Mouse (Mus musculus): ENCODE measurements around the gene Itih4.

Gene Itih4

DNA sequence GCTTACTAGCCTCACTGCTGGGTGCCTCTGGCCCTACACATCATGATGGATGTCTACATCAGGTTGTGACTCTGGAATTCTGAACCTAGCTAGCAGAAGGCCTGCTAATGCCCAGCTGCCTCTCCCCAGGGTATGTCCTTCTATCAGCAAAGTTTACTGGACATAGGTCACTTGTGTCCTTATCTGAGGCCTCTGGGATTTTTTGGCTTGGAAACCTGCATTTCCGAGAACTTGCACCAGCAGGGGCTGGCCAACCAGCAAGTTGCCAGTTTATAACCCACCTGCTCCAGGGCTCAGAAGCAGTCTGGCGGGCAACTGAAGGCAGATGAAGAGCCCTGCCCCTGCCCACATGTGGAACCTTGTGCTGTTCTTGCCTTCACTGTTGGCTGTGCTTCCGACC, at the start of gene Itih4:
Gene Itih4 (plus strand): TSS at position 273 of the 400 bp plus-strand sequence.
- DNase-seq (ENCODE audit: low spot score in 2 of 2) = no peak

DNA sequence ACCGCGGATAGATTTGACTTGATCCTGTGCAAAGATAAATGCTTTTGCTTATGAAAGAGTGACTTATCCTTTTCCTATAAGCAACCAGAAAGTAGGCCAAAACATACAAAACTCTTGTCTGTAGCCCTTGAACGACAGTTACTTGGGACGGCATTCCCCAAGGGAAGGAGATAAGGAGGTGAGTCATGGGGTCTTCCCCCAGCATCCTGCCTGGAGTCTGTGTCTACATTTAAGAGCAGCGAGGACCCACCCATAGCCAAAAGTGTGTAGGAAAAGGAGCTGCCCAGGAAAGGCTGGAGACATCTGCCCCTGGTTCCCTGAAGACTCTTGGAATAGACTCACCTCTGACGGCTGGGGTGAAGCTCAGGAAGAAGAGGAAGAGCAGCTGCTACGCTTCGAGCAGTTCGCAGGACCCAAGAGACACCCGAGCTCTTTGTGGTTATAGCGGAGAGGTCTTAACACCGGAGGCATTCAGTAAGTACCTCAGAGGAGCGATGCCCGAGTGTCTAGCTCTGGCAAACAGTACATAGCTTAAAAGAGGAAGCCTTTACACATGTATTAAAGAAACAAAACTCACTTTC, 48.8 kb upstream of the Itih4 start:
- DNase-seq (ENCODE audit: low spot score in 2 of 2) = no peak

DNA sequence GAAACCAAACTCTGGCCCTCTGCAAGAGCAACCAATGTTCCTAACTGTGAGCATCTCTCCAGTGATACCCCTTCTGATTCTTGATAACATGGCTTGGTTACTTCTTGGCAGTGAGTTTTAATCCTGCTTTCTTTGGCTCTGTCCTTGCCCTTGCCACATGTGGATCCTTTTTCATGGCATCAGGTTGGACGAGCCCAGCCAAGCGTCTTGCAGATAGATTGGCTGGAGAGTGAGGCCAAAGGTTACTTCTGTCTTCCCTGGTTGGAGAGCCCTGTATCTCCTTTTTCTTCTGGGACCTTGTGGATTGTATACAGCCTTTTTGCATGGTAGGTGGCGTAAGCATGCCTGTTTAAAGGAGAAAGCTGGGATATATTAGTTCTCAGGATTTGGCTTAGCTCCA, 42.6 kb upstream of the Itih4 start:
- DNase-seq (ENCODE audit: low spot score in 2 of 2) = no peak

DNA sequence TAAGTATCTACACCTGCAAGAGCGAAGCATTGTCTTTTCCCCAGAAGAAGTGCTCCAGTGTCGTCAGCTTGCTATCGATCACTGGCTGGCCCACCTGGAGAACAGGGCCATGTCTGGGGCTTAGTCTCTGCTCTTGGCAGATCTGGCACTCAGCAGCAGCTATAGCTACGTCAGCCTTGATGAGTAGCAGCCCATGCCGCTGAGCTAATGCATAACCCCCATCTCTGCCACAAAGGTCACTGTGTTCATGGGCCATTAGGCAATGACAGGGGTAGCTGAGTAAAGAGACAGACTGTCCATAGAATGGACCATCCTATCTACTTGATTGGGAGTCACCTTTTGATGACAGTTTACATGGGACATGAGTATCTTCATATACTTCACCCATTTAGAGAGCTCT, 35.8 kb upstream of the Itih4 start:
- DNase-seq (ENCODE audit: low spot score in 2 of 2) = no peak

DNA sequence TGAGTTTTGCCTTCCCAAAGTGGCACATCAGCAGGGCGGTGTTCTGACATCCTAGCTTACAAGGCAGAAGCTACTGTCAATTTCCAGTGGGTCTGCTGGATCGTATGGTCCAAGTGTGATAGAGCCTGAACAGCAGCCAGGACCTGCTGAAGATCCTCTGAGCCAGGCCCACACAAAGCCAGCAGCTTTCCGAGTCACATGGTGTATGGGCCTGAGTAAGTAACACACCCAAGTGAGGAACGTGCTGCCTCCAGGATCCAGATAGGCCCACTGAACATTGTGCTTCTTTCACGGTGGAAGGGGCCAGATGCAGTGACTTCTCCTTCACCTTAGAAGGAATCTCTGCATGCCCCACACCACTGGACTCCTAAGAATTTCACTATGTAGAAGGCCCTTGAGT, 34.0 kb upstream of the Itih4 start:
- no peak for DNase-seq (ENCODE audit: low spot score in 2 of 2)

DNA sequence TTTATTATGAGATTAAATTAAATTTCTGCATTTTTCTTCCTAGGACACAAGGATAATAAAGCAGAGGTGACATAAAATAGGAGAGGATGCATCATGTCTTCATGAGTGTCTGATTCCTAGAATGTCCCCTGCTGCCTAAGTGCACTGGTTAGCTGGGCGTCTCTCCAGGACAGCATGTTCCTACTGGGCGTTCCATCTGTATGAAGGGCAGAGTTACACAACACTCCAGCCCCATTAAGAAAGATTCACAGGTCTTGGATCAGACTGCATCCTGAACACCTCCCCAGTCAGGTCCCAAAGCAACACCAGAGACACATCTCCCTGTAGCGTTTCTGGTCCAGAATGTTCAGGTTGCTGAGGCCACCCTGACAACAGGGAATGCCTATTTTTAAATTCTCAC, 31.0 kb upstream of the Itih4 start:
- DNase-seq (ENCODE audit: low spot score in 2 of 2) = no peak

DNA sequence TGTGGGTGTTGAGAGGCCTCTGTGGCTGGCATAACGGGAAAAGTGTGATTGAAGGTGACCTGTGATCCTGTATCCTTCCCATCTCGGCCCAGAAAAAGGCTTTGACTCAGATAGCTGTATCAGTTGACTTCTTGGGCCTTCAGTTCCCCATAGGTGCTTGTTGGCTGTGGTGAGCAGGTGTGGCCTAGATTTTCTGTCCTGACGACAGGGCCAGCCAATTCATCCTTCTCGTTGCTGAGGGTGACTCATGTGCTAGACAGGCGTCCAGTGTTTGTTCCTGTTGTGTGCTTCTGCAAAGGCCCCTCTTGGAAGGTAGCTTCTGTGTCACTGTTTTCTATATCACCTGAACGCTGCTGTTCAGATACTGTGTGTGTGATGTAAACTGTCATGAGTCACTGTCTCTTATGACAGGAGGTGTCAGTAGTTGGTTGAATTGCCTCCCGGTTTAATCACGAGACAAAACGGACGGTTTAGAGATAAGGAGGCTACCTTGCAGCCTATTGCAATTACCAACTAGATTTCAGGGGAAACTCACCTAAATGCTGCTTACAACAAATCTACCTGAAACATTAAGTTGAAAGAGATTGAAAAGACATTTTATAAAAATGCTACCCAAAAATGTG, 29.3 kb upstream of the Itih4 start:
- DNase-seq (ENCODE audit: low spot score in 2 of 2) = no peak

DNA sequence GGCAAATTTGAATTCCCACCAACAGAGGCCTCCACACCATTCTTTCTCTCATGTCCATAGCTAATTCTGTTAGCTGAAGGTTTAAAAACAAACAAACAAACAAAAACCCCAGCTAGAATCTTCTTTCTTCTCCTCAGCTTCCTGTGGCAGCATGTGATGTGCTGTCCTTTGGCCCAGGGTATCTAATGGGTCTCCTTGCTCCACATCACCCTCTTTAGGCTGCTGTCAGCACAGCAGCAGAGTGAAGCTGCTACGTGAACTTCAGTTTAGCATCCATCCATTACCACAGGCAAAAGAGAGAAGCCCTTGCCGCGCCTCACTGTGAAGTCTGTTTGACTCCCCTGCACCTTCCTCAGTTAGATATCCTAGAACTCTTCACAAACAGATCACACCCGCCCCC, 28.3 kb upstream of the Itih4 start:
- DNase-seq (ENCODE audit: low spot score in 2 of 2) = no peak

DNA sequence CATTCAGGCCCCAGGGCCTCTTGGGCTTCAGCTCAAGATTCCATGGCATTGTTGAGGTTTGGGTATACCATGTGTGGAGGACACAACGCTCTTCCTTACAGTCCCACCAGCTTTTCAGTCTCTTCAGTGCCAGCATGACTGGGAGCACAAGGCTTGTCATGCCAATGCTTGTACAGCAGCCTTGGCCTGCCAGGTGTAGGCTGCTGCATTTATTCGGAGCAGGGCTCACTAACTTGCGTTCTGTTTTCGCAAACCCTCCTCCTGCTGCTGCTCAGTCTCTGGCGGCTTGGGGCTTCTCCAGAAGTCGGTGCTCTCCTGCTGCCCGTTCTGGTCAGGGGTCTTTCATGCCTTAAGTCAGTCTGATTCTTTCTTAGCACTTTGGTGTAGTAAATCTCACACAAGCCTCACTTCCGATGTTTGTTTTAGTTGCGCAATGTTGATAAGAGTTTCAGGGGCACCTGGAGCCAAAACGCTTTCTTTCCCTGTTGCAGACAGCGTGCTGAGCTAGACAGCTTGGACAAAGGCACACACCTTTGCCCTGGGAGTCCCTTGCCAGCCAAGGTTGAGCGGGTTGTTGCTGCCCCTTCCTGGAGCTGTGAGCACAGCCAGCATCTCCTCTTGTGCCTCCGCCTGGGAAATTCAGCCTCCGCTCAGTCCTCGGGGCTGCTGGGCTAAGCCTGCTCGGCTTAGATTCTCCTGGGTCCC, 24.7 kb upstream of the Itih4 start:
- DNase-seq (ENCODE audit: low spot score in 2 of 2) = no peak

DNA sequence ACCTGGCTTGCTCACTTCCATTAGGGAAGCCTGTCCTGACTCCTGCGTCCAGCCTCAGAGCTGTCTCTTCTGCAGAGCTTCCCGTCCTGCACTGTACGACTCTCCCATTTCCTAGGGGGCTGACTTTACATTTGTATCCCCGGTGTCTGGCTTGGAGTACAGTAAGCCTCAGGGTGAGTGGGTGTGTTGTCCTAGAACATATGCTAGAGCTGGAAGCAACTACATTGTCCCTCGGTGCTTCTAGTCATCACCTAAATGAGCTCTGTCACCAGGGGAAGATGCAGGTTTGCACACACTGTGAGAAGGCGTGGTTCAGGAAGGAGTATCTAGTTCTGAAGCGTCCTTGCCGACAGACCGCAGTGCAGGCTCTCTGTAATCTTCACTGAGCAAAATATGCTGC, 23.9 kb upstream of the Itih4 start:
- DNase-seq (ENCODE audit: low spot score in 2 of 2) = no peak

DNA sequence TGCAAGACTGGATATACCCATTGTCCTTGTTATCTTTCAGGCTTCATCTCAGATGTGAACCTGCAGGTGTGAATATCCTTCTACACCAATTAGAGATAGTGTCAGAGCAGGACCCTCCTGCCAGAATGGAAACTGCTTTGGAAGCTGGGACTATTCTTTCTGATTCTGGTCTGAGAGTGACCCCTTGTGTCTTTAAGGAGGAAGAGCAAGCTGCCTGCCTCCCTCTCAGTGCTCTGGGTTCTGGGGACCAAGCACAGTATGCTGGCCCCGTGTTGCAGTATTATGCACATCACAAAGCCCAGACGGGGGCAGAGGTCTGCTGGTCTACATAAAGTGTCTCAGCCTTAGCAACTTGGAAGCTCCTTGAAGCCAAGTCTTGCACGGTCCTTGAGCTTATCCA, 21.0 kb upstream of the Itih4 start:
- no peak for DNase-seq (ENCODE audit: low spot score in 2 of 2)

DNA sequence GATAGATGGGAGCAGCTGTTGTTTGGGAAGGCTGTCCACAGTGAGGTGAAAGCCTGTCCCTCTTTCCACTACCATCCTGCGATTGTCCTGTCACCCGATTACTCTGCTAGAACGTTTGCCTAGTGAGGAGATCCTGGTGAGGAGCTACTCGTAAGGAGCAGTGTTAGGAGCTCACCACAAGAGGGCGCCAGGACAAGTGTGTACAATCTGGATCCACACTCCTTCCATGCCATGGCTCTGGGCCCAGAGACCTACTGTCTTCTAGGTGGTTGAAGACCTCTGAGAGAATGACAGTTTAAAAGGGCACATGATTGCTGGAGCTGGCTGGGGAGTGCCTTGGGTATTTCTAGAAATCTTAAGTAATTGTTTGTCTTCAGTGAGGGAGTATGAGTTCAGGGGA, 19.2 kb upstream of the Itih4 start:
- peak; percentile 43 to 66 for DNase-seq (ENCODE audit: low spot score in 2 of 2)

DNA sequence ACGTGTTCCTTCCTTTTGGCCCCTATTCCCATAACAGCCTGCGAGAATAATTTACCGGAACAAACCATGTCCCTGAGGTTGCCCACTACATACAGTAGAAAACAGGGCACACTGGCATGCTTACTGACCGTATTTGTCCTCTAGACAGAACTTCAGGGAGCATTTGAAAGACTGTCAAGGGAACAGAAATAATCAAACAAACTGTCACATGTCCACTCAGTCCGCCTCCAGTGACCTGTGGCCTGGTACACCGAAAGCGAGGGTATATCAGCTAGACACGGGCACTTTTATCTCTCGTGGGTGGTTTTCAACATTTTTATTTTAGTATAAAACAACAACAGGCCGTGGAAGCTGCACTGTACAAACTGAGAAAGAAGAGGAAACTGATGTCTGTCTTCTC, 17.4 kb upstream of the Itih4 start:
- DNase-seq (ENCODE audit: low spot score in 2 of 2) = no peak

DNA sequence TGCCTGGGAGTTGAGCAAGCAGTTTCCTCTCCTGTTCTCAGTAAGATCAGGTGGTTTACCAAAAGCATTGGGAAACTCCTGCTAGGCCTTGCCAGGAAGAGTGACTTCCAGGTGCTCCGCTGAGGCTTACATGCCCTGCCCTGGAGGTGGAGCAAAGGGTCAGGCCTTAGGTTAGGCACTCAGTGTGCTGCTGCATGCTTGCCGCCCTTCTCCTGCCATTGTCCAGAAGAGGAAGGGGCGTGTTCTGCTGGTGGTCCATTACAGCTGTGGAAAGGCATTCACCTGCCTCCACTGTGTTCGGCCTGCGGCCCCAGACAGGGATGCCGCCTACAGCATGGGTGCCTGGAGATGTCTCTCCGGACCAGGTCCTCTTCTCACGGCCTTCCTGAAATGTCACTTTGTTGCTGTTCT, 16.9 kb upstream of the Itih4 start:
- no peak for DNase-seq (ENCODE audit: low spot score in 2 of 2)

DNA sequence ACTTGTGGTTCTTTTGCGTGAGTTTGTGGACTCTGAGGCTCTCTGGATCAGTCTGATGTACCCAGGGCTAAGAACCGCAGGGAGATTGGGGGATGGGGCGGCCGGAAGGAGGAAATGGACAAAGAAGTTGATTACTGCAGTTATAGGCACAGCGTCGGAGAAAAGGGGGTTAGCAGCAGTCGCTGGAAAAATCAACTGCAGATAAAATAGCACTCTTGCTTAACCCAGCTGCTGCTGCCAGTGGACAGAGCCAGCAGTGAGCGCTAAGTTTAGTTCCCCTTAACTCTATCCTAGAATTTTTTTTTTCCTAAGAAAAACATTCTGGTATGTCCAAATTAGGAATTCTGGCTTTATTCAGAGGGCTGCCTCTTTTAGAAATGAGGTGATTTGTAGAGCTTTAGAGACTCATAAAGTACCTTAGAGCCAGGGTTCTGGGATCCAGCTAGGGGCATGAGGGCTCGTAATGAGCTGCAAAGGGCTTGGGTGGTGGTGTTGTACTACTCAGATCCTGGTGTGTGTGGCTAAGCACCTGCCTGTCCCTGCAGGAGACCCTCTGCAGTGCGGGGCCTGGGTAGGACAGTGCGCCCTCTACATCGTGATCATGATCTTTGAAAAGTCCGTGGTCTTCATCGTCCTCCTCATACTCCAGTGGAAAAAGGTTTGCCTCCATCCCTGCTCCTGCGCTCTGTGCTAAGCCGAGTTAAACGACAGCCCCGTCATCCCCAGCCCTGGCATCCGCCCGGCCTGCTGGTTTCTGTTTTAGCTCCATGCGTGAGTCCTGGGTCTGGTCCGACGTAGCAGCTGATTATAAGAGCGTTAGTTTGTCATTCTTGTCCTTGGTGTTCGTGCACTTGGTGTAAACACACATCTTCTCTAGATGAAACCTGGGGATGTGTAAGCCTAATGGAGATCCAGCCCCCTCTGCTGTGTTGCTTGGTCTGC, 15.8 kb upstream of the Itih4 start:
- no peak for DNase-seq (ENCODE audit: low spot score in 2 of 2)

DNA sequence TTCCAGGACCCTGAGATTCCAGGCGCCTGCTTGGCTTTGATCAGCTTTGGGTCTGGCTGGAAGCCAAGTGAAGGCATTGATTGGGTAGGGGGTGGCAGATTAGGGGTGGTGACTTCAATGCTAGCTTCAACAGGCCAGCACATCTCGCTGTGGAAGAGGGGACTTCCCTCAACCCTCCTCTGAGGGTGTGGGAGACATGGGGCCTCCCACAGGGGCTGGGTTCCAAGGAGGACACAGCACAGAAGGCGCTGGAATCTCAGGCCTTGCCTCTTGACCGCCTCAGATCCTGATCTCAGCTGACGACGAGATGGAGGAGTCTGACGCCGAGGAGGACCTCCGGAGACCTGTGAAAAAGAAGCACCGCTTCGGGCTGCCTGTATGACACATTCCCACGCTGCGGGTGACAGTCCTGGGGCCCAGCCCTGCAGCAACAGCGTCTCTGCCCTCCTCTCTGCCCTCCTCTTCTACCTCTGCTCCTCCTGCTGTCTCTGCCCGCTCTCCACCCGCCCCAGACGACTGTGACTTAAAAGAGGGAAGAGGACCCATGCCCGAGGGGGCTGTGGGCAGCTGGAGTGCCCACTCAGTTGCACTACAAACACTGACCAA, 12.1 kb upstream of the Itih4 start:
- no peak for DNase-seq (ENCODE audit: low spot score in 2 of 2)

DNA sequence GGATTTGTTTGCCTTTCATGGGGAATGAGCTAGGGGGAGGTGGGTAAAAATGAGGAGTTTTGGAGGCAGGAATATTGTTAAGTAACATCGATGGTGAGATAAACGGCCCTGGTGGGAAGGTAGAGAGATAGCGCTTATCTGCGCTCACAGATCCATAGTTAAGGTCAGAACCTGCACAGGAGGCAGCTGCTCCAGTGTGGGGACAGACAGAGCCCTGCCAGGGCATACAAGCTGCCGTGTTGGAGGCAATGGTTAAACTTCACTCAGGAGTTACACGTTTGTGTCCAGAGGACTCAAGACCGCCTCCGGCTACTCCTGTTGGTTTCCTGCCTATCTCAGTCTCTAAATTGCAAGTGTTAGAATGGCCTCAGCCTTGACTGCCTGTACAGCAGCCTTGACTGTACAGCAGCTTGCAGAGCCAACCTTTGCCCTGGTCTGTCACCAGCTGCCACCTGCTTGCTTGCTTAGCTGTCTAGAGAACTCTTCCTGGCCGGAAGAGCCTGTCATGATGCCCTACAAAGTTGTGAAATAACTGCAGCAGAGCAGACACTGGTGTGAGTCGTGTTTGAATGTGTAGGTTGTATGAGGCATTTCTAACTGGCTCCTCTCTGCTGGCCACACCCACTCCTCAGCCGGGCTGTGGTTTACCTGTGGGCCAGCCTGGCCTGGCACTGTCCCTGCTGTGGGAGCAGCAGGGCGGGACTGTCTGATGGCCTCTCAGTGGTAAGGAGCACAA, 11.0 kb upstream of the Itih4 start:
- DNase-seq (ENCODE audit: low spot score in 2 of 2) = no peak

DNA sequence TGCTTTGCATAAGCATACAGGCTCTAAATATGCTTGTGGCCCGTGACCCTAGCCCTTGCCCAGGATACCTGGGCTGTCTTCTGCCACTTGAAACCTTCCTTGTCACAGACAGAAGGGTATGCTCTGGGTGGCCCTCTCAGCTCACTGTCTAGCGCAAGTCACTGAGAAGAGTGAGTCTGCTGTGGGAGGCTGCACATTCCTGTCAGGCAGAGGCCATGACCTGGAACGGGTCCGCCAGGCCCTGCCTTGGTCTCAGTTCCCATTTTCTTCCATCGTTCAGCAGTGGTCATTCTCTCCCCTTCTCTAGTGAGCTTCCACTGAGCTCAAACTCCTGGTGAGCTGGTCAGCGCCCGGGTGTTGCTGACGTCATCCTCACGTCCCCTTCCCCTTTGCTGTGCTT, 10.3 kb upstream of the Itih4 start:
- DNase-seq (ENCODE audit: low spot score in 2 of 2) = no peak

DNA sequence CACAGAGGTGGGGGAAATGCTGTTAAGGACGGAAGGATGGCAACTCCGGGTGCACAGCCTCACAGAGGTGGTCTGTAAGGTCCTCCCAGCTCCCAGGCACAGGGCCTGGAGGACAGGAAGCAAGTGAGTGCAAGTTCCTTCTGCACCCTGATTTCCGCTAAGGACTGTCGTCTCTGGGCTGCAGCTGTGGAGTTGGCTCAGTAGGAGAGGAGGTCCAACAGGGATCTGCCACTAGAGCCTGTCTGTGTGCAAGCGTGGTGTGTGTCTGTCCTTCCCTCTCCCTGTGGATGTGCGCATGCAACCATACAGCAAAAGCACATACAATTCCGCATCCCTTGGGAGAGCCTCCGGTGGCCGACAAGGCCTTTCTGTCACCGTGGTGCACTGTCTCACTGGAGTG, 9.8 kb upstream of the Itih4 start:
- no peak for DNase-seq (ENCODE audit: low spot score in 2 of 2)

DNA sequence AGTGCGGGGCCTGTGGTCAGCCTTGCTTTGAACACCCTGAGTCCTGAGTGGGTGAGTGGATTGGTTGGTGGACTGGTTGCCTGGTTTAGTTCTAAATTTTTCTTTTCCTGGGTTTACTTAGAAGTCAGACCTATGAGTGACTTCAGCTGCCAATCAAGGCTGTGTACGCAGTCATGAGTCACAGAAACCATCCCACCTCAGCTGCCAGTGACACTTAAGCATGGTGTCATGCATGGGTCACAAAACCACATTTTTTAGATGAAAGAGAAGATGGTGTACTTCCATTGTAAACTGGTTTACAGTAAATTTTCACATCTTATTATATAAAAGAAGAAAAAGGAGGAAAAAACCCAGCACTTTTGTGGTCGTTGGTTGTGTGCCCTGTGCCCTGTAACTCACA, 8.4 kb upstream of the Itih4 start:
- no peak for DNase-seq (ENCODE audit: low spot score in 2 of 2)

DNA sequence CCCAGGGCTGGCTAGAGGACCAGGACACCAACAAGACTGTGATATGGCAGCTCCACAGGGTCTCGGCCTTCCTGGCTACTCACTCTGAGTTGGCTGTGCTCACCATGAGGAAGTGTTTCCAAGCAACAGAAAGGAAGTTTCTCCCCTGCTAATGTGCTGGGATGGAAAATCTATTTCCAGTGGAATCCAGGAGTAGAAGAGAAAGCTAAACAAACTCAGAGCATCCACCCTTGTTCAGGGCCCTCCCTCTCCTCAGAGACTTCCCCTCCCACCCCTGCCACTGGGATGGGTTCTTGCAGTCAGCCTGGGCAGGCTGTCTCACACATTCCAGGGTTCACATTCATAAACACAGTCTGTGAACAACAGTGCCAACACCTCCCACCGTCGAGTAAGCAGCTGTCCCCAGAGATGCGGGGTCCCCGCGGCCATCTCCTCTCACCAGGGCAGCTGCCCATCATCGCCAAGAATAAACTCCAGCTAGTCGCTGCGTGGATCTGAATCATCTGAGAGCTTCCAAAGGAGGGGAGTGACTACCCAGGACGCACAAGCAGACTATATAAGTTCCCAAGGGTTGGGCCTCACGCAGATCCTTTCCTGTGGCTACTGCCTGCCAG, 7.2 kb upstream of the Itih4 start, which contains the start of gene Mustn1:
Gene Mustn1 (plus strand): TSS at position 243 of the 614 bp plus-strand sequence.
- peak in 1 of 2 experiments; percentile 39 for DNase-seq (ENCODE audit: low spot score in 2 of 2)
